Mouse (Mus musculus) granulocyte monocyte progenitor cell, adult 5-6 weeks (primary cell): ENCODE results near the gene Wnt9a. TPM values are rescaled to one million over a fixed set of nuclear protein-coding genes. Genes with fewer than 3 reads are reported as not detected.

Source experiments
- ATAC-seq: replicated peaks from 2 replicates; pipeline ENCODE4 v1.8.0; 2016; ENCODE audit warnings: mild to moderate bottlenecking, moderate TSS enrichment, inconsistent platforms; ENCODE audit not compliant: poor library complexity, severe bottlenecking
- total RNA-seq, 2 experiments: library from RNA; stranded (forward) in 1 of 2; stranded (reverse) in 1 of 2; fragments of 200-712, 200-1000 nt in 1 of 2; fragments of >200 nt in 1 of 2; fragmentation: Nextera tagmentation in 1 of 2; gene quantifications; 2 replicates each; pipeline ENCODE4 v1.2.3; 2014 to 2017

Wnt9a gene
- total RNA-seq, 2 experiments from 2014 or later = not detected

GRCm38 (mm10) chr11:59379547-59379946 lies 72.8 kb downstream of the Wnt9a start:
- no peak for ATAC-seq

Other genes with a start within 250 kb of the Wnt9a start
- gene Obscn, start 170.5 kb upstream of the Wnt9a start, total RNA-seq (2014; fragmentation: Nextera tagmentation) = not detected in 2 replicates
- not detected in 2 replicates for gene Obscn, start 170.5 kb upstream of the Wnt9a start, total RNA-seq (2017)
- gene Iba57, start 143.2 kb upstream of the Wnt9a start, total RNA-seq (2014; fragmentation: Nextera tagmentation) = 0.84 and 2.8 TPM in 2 replicates
- gene Iba57, start 143.2 kb upstream of the Wnt9a start, total RNA-seq (2017) = 3.9 and 6.0 TPM in 2 replicates
- gene Gjc2, start 123.7 kb upstream of the Wnt9a start, total RNA-seq (2014; fragmentation: Nextera tagmentation) = not detected in 2 replicates
- not detected in 2 replicates for gene Gjc2, start 123.7 kb upstream of the Wnt9a start, total RNA-seq (2017)
- gene Guk1, start 114.7 kb upstream of the Wnt9a start, total RNA-seq (2014; fragmentation: Nextera tagmentation) = 41.9 and 58.1 TPM in 2 replicates
- 33.2 and 35.9 TPM in 2 replicates for gene Guk1, start 114.7 kb upstream of the Wnt9a start, total RNA-seq (2017)
- 22.7 and 45.8 TPM in 2 replicates for gene Mrpl55, start 104.4 kb upstream of the Wnt9a start, total RNA-seq (2014; fragmentation: Nextera tagmentation)
- gene Mrpl55, start 104.4 kb upstream of the Wnt9a start, total RNA-seq (2017) = 59.9 and 82.1 TPM in 2 replicates
- gene 2310033P09Rik, start 98.6 kb upstream of the Wnt9a start, total RNA-seq (2014; fragmentation: Nextera tagmentation) = 21.2 and 21.9 TPM in 2 replicates
- 11.4 and 14.0 TPM in 2 replicates for gene 2310033P09Rik, start 98.6 kb upstream of the Wnt9a start, total RNA-seq (2017)
- gene Arf1, start 78.7 kb upstream of the Wnt9a start, total RNA-seq (2014; fragmentation: Nextera tagmentation) = 287 and 315 TPM in 2 replicates
- gene Arf1, start 78.7 kb upstream of the Wnt9a start, total RNA-seq (2017) = 336 and 384 TPM in 2 replicates
- gene Wnt3a, start 16.2 kb upstream of the Wnt9a start, total RNA-seq (2014; fragmentation: Nextera tagmentation) = not detected in 2 replicates
- gene Wnt3a, start 16.2 kb upstream of the Wnt9a start, total RNA-seq (2017) = not detected in 2 replicates
- not detected in 2 replicates for gene Prss38, start 68.7 kb downstream of the Wnt9a start, total RNA-seq (2014; fragmentation: Nextera tagmentation)
- not detected in 2 replicates for gene Prss38, start 68.7 kb downstream of the Wnt9a start, total RNA-seq (2017)
- 4.3 and 6.0 TPM in 2 replicates for gene Jmjd4, start 143.1 kb downstream of the Wnt9a start, total RNA-seq (2014; fragmentation: Nextera tagmentation)
- 4.3 and 5.6 TPM in 2 replicates for gene Jmjd4, start 143.1 kb downstream of the Wnt9a start, total RNA-seq (2017)
- gene Snap47, start 144.3 kb downstream of the Wnt9a start, total RNA-seq (2014; fragmentation: Nextera tagmentation) = 5.9 and 6.0 TPM in 2 replicates
- 4.8 and 7.1 TPM in 2 replicates for gene Snap47, start 144.3 kb downstream of the Wnt9a start, total RNA-seq (2017)
- gene Zfp867, start 165.5 kb downstream of the Wnt9a start, total RNA-seq (2014; fragmentation: Nextera tagmentation) = 2.8 and 3.4 TPM in 2 replicates
- gene Zfp867, start 165.5 kb downstream of the Wnt9a start, total RNA-seq (2017) = 1.5 and 2.9 TPM in 2 replicates
- gene Zkscan17, start 219.8 kb downstream of the Wnt9a start, total RNA-seq (2014; fragmentation: Nextera tagmentation) = 20.8 and 24.8 TPM in 2 replicates
- gene Zkscan17, start 219.8 kb downstream of the Wnt9a start, total RNA-seq (2017) = 9.0 and 11.1 TPM in 2 replicates
- gene Nlrp3, start 234.6 kb downstream of the Wnt9a start, total RNA-seq (2014; fragmentation: Nextera tagmentation) = 2.4 and 2.5 TPM in 2 replicates
- 5.3 and 16.5 TPM in 2 replicates for gene Nlrp3, start 234.6 kb downstream of the Wnt9a start, total RNA-seq (2017)